Mouse (Mus musculus): ENCODE results near the gene Abcc4. TPM values are rescaled to one million over a fixed set of nuclear protein-coding genes. Genes with fewer than 3 reads are reported as not detected.

Abcc4 gene
- polyA plus RNA-seq, 1 experiment, result 4.5 TPM

DNA sequence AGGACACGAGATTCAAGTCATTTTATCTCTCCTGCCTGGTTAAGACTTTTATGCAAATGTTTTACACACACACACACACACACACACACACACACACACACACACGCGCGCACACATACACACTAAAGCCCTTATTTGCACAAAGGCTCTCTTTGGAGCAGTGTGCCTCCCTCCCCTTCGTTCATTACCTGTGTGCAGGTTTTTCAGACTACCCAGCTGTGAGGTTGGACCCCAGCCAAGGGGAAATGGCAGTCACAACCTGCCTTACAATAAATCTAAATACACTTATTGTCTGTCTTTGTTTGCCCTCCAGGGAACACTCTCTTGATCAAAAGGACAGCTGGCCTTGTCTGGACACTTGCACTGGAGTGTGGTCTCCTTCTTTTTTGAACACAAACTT is 17.4 kb downstream of the Abcc4 start:
- H3K27me3 ChIP-seq (ENCODE audit: control insufficient read depth, insufficient read depth, low read length), result no peaks in the 10 kb centered on the region
- 78% methylated on average over 5 of the region's 5 CpGs for WGBS
- no peak overlapping the region for H3K27ac ChIP-seq (ENCODE audit: insufficient read depth, low read length)
- H3K4me3 ChIP-seq (replicated peaks; ENCODE audit: insufficient read depth, low read depth, low read length), result no peak overlapping the region
- TF ChIP-seq CTCF (IDR thresholded peaks at IDR 0.05; ENCODE audit: borderline replicate concordance, insufficient read depth, low read depth, low read length), result no peak
- no peak for TF ChIP-seq POLR2A (IDR thresholded peaks at IDR 0.05; ENCODE audit: borderline replicate concordance, insufficient read depth, low read length)
- no peak for DNase-seq
- no peaks in the 10 kb centered on the region for H3K4me1 ChIP-seq (ENCODE audit: control insufficient read depth, insufficient read depth, low read length)

- Histone ChIP-seq H3K27me3 (ENCODE audit: control insufficient read depth, insufficient read depth, low read length) (no peaks in the 10 kb centered on the region), H3K27ac (ENCODE audit: insufficient read depth, low read length) (no peak overlapping the region), H3K4me1 (ENCODE audit: control insufficient read depth, insufficient read depth, low read length) (no peaks in the 10 kb centered on the region), H3K4me3 (replicated peaks; ENCODE audit: insufficient read depth, low read depth, low read length) (no peak overlapping the region)
- no peak for DNase-seq
- no peak for TF ChIP-seq POLR2A (IDR thresholded peaks at IDR 0.05; ENCODE audit: borderline replicate concordance, insufficient read depth, low read length)
- no peak for TF ChIP-seq CTCF (IDR thresholded peaks at IDR 0.05; ENCODE audit: borderline replicate concordance, insufficient read depth, low read depth, low read length)
- WGBS, result 83% methylated on average over 5 of the region's 5 CpGs
These were observed 19.2 kb downstream of the Abcc4 start for GRCm38 (mm10) chr14:118686861-118687260.

DNA sequence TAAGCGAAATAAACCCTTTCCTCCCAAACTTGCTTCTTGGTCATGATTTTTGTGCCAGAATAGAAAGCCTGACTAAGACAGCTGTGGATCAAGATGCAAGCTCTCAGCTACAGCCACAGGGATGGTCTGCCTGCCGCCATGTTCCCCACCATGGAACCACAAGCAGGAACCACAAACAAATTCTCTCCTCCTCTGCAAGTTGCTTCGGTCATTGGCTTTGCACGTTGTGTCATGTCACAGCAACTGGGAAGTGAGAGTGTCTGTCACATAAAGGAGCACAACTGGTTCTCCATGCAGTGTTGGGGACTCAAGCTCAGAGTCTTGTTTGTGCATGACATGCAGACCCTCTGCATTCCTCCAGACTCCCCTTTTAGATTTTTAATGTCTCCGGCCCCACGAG is 20.4 kb downstream of the Abcc4 start:
- 97% methylated on average over 6 of the region's 6 CpGs for WGBS
- Histone ChIP-seq H3K27ac (ENCODE audit: insufficient read depth, low read length) (no peak overlapping the region), H3K4me1 (ENCODE audit: control insufficient read depth, insufficient read depth, low read length) (no peaks in the 10 kb centered on the region), H3K4me3 (replicated peaks; ENCODE audit: insufficient read depth, low read depth, low read length) (no peak overlapping the region), H3K27me3 (ENCODE audit: control insufficient read depth, insufficient read depth, low read length) (no peaks in the 10 kb centered on the region)
- no peak for DNase-seq
- TF ChIP-seq CTCF (IDR thresholded peaks at IDR 0.05; ENCODE audit: borderline replicate concordance, insufficient read depth, low read depth, low read length) (no peak), POLR2A (IDR thresholded peaks at IDR 0.05; ENCODE audit: borderline replicate concordance, insufficient read depth, low read length) (no peak)

DNA sequence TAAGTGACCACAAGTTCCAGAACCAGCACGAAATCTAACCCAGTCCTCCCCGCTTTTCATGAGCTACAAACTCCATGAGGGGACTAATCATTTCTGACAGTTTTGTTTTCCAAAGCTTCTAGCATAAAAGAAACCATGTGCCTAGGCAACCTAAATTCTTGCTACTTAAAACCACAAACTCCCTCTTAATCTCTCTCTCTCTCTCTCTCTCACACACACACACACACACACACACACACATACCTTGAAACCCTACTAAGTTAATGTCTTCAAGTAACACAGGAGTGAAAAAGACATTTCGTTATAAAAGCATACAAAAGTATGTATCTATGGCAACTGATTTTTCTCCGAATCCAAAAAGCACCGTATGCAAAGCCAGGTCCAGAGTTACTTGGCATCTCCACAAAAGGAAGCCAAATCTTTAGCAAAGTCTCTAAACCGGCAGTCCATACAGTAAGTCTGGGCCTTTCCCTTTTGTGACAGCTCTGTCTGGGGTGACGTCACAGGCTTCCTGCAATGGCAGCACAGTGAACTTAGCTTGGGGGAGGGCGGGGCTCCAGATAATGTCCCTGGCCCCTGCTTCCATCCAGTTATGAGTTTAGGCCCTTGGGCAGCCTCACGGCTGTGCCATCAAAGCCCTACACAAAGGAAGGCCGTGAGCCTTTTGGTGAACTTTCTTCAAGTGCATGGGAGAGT is 23.5 kb downstream of the Abcc4 start:
- no peak for DNase-seq
- Histone ChIP-seq H3K27me3 (ENCODE audit: control insufficient read depth, insufficient read depth, low read length) (no peaks in the 10 kb centered on the region), H3K27ac (ENCODE audit: insufficient read depth, low read length) (no peak overlapping the region), H3K4me3 (replicated peaks; ENCODE audit: insufficient read depth, low read depth, low read length) (no peak overlapping the region), H3K4me1 (ENCODE audit: control insufficient read depth, insufficient read depth, low read length) (no peaks in the 10 kb centered on the region)
- TF ChIP-seq POLR2A (IDR thresholded peaks at IDR 0.05; ENCODE audit: borderline replicate concordance, insufficient read depth, low read length) (no peak), CTCF (IDR thresholded peaks at IDR 0.05; ENCODE audit: borderline replicate concordance, insufficient read depth, low read depth, low read length) (no peak)
- WGBS, result 77% methylated on average over 10 of the region's 10 CpGs

- TF ChIP-seq CTCF (IDR thresholded peaks at IDR 0.05; ENCODE audit: borderline replicate concordance, insufficient read depth, low read depth, low read length) (no peak), POLR2A (IDR thresholded peaks at IDR 0.05; ENCODE audit: borderline replicate concordance, insufficient read depth, low read length) (no peak)
- 91% methylated on average over 8 of the region's 8 CpGs for WGBS
- H3K27ac ChIP-seq (ENCODE audit: insufficient read depth, low read length), result no peak overlapping the region
These were observed 24.9 kb downstream of the Abcc4 start for GRCm38 (mm10) chr14:118681087-118681486.

GRCm38 (mm10) chr14:118678279-118678985 is 27.6 kb downstream of the Abcc4 start:
- TF ChIP-seq POLR2A (IDR thresholded peaks at IDR 0.05; ENCODE audit: borderline replicate concordance, insufficient read depth, low read length) (no peak), CTCF (IDR thresholded peaks at IDR 0.05; ENCODE audit: borderline replicate concordance, insufficient read depth, low read depth, low read length) (no peak)
- WGBS, result 92% methylated on average over 9 of the region's 9 CpGs
- H3K27ac ChIP-seq (ENCODE audit: insufficient read depth, low read length), result no peak overlapping the region
- no peak for DNase-seq
- H3K4me1 ChIP-seq (ENCODE audit: control insufficient read depth, insufficient read depth, low read length), result no peaks in the 10 kb centered on the region
- H3K27me3 ChIP-seq (ENCODE audit: control insufficient read depth, insufficient read depth, low read length), result no peaks in the 10 kb centered on the region
- no peak overlapping the region for H3K4me3 ChIP-seq (replicated peaks; ENCODE audit: insufficient read depth, low read depth, low read length)

More at GRCm38 (mm10) chr14:118681087-118681486, 24.9 kb downstream of the Abcc4 start:
- H3K27me3 ChIP-seq (ENCODE audit: control insufficient read depth, insufficient read depth, low read length), result no peaks in the 10 kb centered on the region
- no peaks in the 10 kb centered on the region for H3K4me1 ChIP-seq (ENCODE audit: control insufficient read depth, insufficient read depth, low read length)
- H3K4me3 ChIP-seq (replicated peaks; ENCODE audit: insufficient read depth, low read depth, low read length), result no peak overlapping the region
- DNase-seq, result no peak

GRCm38 (mm10) chr14:118676308-118676994 is 29.6 kb downstream of the Abcc4 start:
- no peak overlapping the region for H3K27ac ChIP-seq (ENCODE audit: insufficient read depth, low read length)
- H3K27me3 ChIP-seq (ENCODE audit: control insufficient read depth, insufficient read depth, low read length), result no peaks in the 10 kb centered on the region
- WGBS, result 78% methylated on average over 13 of the region's 13 CpGs
- TF ChIP-seq POLR2A (IDR thresholded peaks at IDR 0.05; ENCODE audit: borderline replicate concordance, insufficient read depth, low read length) (no peak), CTCF (IDR thresholded peaks at IDR 0.05; ENCODE audit: borderline replicate concordance, insufficient read depth, low read depth, low read length) (no peak)
- H3K4me1 ChIP-seq (ENCODE audit: control insufficient read depth, insufficient read depth, low read length), result no peaks in the 10 kb centered on the region
- DNase-seq, result no peak
- no peak overlapping the region for H3K4me3 ChIP-seq (replicated peaks; ENCODE audit: insufficient read depth, low read depth, low read length)

All from cerebellum, adult 2 months (tissue).